Mouse (Mus musculus) gastrocnemius, postnatal 14 days (tissue): Measurements from ENCODE around the gene Atg9b. TPM values are rescaled to one million over a fixed set of nuclear protein-coding genes. Genes with fewer than 3 reads are reported as not detected.
A peak's percentile ranks its signal among the peaks of the same experiment; 100 is the strongest.

ENCODE experiments used
- DNase-seq: peaks from one replicate; pipeline ENCODE4 v3.0.0; 2021; ENCODE audit warnings: mixed read lengths
- intact Hi-C: fragments of 180-260 bp; cut with DNase I; formaldehyde crosslinking; loops from one replicate; pipeline ENCODE4 v1.15.1; 2025; ENCODE audit warnings: low total_unique reads
- total RNA-seq, 2 experiments: library from RNA; stranded (reverse); gene quantifications; 2 replicates each; pipeline ENCODE4 v1.2.3; 2021

Atg9b gene
- total RNA-seq, 2 experiments from 2014 or later = 0.11 to 0.14 TPM

- no peak for DNase-seq
- intact Hi-C loops = loop anchor here (5.0 kb wide), 1 partner anchor 89 kb away; no protein-coding TSS in a partner anchor
Observed at GRCm38 (mm10) chr5:24356764-24357163, 35.2 kb downstream of the Atg9b start.

GRCm38 (mm10) chr5:24353327-24353726 is 38.6 kb downstream of the Atg9b start:
- DNase-seq = no peak
- intact Hi-C loops = no loop called here

- intact Hi-C loops = no loop called here
- peak; percentile 48 for DNase-seq
Observed at GRCm38 (mm10) chr5:24352251-24352859, 39.6 kb downstream of the Atg9b start.

GRCm38 (mm10) chr5:24351701-24352171 is 40.2 kb downstream of the Atg9b start:
- intact Hi-C loops = no loop called here
- DNase-seq = peak; percentile 82

GRCm38 (mm10) chr5:24351278-24351677 is 40.7 kb downstream of the Atg9b start, which contains the start of gene Kcnh2:
Kcnh2 (minus strand) TSS chr5:24351604.
- intact Hi-C loops = no loop called here
- no peak for DNase-seq

- intact Hi-C loops = no loop called here
- no peak for DNase-seq
Observed at GRCm38 (mm10) chr5:24350531-24351250, 41.3 kb downstream of the Atg9b start.

- intact Hi-C loops = no loop called here
- no peak for DNase-seq
Observed at GRCm38 (mm10) chr5:24350073-24350472, 41.9 kb downstream of the Atg9b start.

GRCm38 (mm10) chr5:24348546-24348945 is 43.4 kb downstream of the Atg9b start:
- intact Hi-C loops = no loop called here
- DNase-seq = no peak

GRCm38 (mm10) chr5:24348128-24348527 is 43.8 kb downstream of the Atg9b start:
- intact Hi-C loops = no loop called here
- peak; percentile 56 for DNase-seq

GRCm38 (mm10) chr5:24347186-24347875 is 44.6 kb downstream of the Atg9b start:
- intact Hi-C loops = no loop called here
- no peak for DNase-seq

- no peak for DNase-seq
- intact Hi-C loops = no loop called here
Observed at GRCm38 (mm10) chr5:24346313-24346712, 45.6 kb downstream of the Atg9b start.

GRCm38 (mm10) chr5:24344477-24345051 is 47.4 kb downstream of the Atg9b start:
- intact Hi-C loops = no loop called here
- no peak for DNase-seq

- DNase-seq = no peak
- intact Hi-C loops = no loop called here
Observed at GRCm38 (mm10) chr5:24343977-24344436, 47.9 kb downstream of the Atg9b start.

- intact Hi-C loops = no loop called here
- no peak for DNase-seq
Observed at GRCm38 (mm10) chr5:24343379-24343778, 48.6 kb downstream of the Atg9b start.

- no peak for DNase-seq
- intact Hi-C loops = no loop called here
Observed at GRCm38 (mm10) chr5:24342966-24343365, 49.0 kb downstream of the Atg9b start.

GRCm38 (mm10) chr5:24342205-24342963 is 49.6 kb downstream of the Atg9b start:
- DNase-seq = no peak
- intact Hi-C loops = no loop called here

- intact Hi-C loops = loop anchor here (2.0 kb wide), 1 partner anchor 21 kb away; no protein-coding TSS in a partner anchor
- DNase-seq = no peak
Observed at GRCm38 (mm10) chr5:24337821-24338220, 54.1 kb downstream of the Atg9b start.

GRCm38 (mm10) chr5:24337366-24337765 is 54.6 kb downstream of the Atg9b start:
- DNase-seq = no peak
- intact Hi-C loops = loop anchor here (2.0 kb wide), 1 partner anchor 21 kb away; no protein-coding TSS in a partner anchor

- intact Hi-C loops = loop anchor here (2.0 kb wide), 1 partner anchor 23 kb away; no protein-coding TSS in a partner anchor
- DNase-seq = peak; percentile 55
Observed at GRCm38 (mm10) chr5:24335888-24336511, 55.9 kb downstream of the Atg9b start.
